Mouse (Mus musculus): ENCODE measurements around the gene Gm36028.

The Gm36028 gene

GRCm38 (mm10) chr16:37857495-37857894, 3.5 kb downstream of the Gm36028 start:
- DNase-seq, result no peak

- DNase-seq, result no peak
Measured at GRCm38 (mm10) chr16:37856327-37856726, 4.6 kb downstream of the Gm36028 start.

- no peak for DNase-seq
Measured at GRCm38 (mm10) chr16:37855583-37855982, 5.4 kb downstream of the Gm36028 start.

- DNase-seq, result no peak
Measured at GRCm38 (mm10) chr16:37854593-37854992, 6.4 kb downstream of the Gm36028 start.

GRCm38 (mm10) chr16:37854054-37854453, 6.9 kb downstream of the Gm36028 start:
- DNase-seq, result no peak

GRCm38 (mm10) chr16:37853279-37853678, 7.7 kb downstream of the Gm36028 start:
- no peak for DNase-seq

- DNase-seq, result no peak
Measured at GRCm38 (mm10) chr16:37851366-37851765, 9.6 kb downstream of the Gm36028 start.

GRCm38 (mm10) chr16:37847081-37847480, 13.9 kb downstream of the Gm36028 start:
- DNase-seq, result no peak

GRCm38 (mm10) chr16:37845202-37845925, 15.6 kb downstream of the Gm36028 start:
- no peak for DNase-seq

- DNase-seq, result no peak
Measured at GRCm38 (mm10) chr16:37843740-37844139, 17.2 kb downstream of the Gm36028 start.

- DNase-seq, result no peak
Measured at GRCm38 (mm10) chr16:37842439-37842838, 18.5 kb downstream of the Gm36028 start.

- no peak for DNase-seq
Measured at GRCm38 (mm10) chr16:37837571-37837970, 23.4 kb downstream of the Gm36028 start.

GRCm38 (mm10) chr16:37831041-37831440, 29.9 kb downstream of the Gm36028 start:
- DNase-seq, result no peak

GRCm38 (mm10) chr16:37826286-37826685, 34.7 kb downstream of the Gm36028 start:
- DNase-seq, result no peak

- DNase-seq, result peak; percentile 62
Measured at GRCm38 (mm10) chr16:37824778-37825505, 36.0 kb downstream of the Gm36028 start.

GRCm38 (mm10) chr16:37823949-37824348, 37.0 kb downstream of the Gm36028 start:
- DNase-seq, result peak; percentile 20

GRCm38 (mm10) chr16:37817986-37818385, 43.0 kb downstream of the Gm36028 start:
- no peak for DNase-seq

GRCm38 (mm10) chr16:37814383-37814971, 46.5 kb downstream of the Gm36028 start:
- DNase-seq, result peak; percentile 65

GRCm38 (mm10) chr16:37813691-37814382, 47.1 kb downstream of the Gm36028 start:
- DNase-seq, result no peak

- peak; percentile 43 for DNase-seq
Measured at GRCm38 (mm10) chr16:37812474-37812886, 48.5 kb downstream of the Gm36028 start.

- DNase-seq, result no peak
Measured at GRCm38 (mm10) chr16:37811874-37812273, 49.1 kb downstream of the Gm36028 start.

GRCm38 (mm10) chr16:37809623-37809992, 51.3 kb downstream of the Gm36028 start:
- DNase-seq, result no peak
